Mouse (Mus musculus) forebrain, postnatal 0 days (tissue): ENCODE measurements around the gene Med21. TPM values are rescaled to one million over a fixed set of nuclear protein-coding genes. Genes with fewer than 3 reads are reported as not detected.
A peak's percentile ranks its signal among the peaks of the same experiment; 100 is the strongest.

Experiments used
- ATAC-seq: fragments of 200-750 bp; cut with Nextera tagmentation; 2 replicates; pipeline ENCODE4 v1.8.0; 2017; ENCODE audit warnings: mild to moderate bottlenecking, moderate library complexity
- DNase-seq: peaks from one replicate; pipeline ENCODE4 v3.0.0-alpha.2; 2015
- H3K27ac ChIP-seq: fragments of 300-500 bp; sonication (generic); 2 replicates; pipeline ENCODE4 v1.5.1; 2014; ENCODE audit warnings: low read depth, mild to moderate bottlenecking, antibody characterized with exemption, low read length, moderate library complexity, mixed read lengths
- H3K27me3 ChIP-seq: fragments of 300-500 bp; sonication (generic); 2 replicates; pipeline ENCODE4 v1.6.1; 2014; ENCODE audit warnings: mild to moderate bottlenecking, low read length, mixed read lengths; ENCODE audit not compliant: insufficient read depth
- H3K36me3 ChIP-seq: fragments of 300-500 bp; sonication (generic); 2 replicates; pipeline ENCODE4 v1.6.1; 2014; ENCODE audit warnings: mild to moderate bottlenecking, moderate library complexity; ENCODE audit not compliant: insufficient read depth
- H3K4me1 ChIP-seq: fragments of 300-500 bp; sonication (generic); 2 replicates; pipeline ENCODE4 v1.6.1; 2014; ENCODE audit warnings: antibody characterized with exemption; ENCODE audit not compliant: insufficient read depth
- H3K4me2 ChIP-seq: fragments of 300-500 bp; sonication (generic); 2 replicates; pipeline ENCODE4 v1.6.1; 2014; ENCODE audit warnings: low read depth, mild to moderate bottlenecking, moderate library complexity
- H3K4me3 ChIP-seq: fragments of 300-500 bp; sonication (generic); 2 replicates; pipeline ENCODE4 v1.5.1; 2014; ENCODE audit warnings: low read depth, low read length, mixed read lengths
- H3K9ac ChIP-seq: fragments of 300-500 bp; sonication (generic); 2 replicates; pipeline ENCODE4 v1.6.1; 2014; ENCODE audit warnings: mild to moderate bottlenecking
- H3K9me3 ChIP-seq: fragments of 300-500 bp; sonication (generic); 2 replicates; pipeline ENCODE4 v1.6.1; 2016; ENCODE audit warnings: low read length
- CTCF ChIP-seq: sonication (generic); IDR thresholded peaks from 2 replicates; pipeline ENCODE4 v1.5.1; 2016; ENCODE audit warnings: antibody characterized with exemption, control low read depth, low read depth
- WGBS: fragments of 180-500 bp; shearing (Covaris S2); extraction: QIAGEN DNeasy Blood & Tissue Kit; methylation state at CpG from one replicate; pipeline ENCODE4 v1.1.7; 2014; 5-methylcytosine and 5-hydroxymethylcytosine counted together
- polyA plus RNA-seq: library from polyadenylated mRNA; unstranded; fragments of >200 nt; fragmentation: Nextera tagmentation; extraction: Ambion mirVana; gene quantifications from 2 replicates; pipeline ENCODE4 v1.2.1, GENCODE M21; 2015
- total RNA-seq: library from RNA; depleted of rRNA; stranded (reverse); fragments of >200 nt; gene quantifications from 2 replicates; pipeline ENCODE4 v1.2.3, GENCODE M21; 2014

Med21 gene
- total and polyA plus RNA-seq, 2 experiments from 2014 or later: 65.2 to 112 TPM

DNA sequence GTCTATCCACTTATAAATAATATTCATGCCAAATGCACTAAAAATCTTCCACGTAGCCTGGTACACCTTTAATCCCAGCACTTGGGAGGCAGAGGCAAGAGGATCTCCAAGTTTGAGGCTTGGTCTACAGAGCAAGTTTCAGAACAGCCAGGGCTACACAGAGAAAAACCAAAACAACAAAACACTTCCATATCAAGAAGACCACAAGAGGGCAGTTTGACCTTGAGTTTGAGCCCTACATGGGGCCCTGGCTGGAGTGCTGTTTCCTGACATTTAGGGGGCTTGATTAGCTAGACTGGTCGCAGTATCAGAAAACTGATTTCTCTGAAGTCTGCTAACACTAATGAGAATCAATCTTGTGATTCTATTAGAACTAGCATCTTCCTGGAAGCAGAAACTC is 18.2 kb downstream of the Med21 start:
- no peak overlapping the region for H3K27ac ChIP-seq
- peak; percentile 42; the same call in 1 of the 2 replicates for TF ChIP-seq CTCF
- H3K9me3 ChIP-seq: no peaks in the 10 kb centered on the region
- DNase-seq: no peak
- no peaks in the 10 kb centered on the region for H3K4me1 ChIP-seq
- no peak for ATAC-seq
- no peaks in the 10 kb centered on the region for H3K27me3 ChIP-seq
- H3K4me3 ChIP-seq: no peak overlapping the region
- WGBS: 62% methylated on average over 2 of the region's 2 CpGs
- H3K4me2 ChIP-seq: no peak overlapping the region
- H3K36me3 ChIP-seq: no peaks in the 10 kb centered on the region
- no peak overlapping the region for H3K9ac ChIP-seq

DNA sequence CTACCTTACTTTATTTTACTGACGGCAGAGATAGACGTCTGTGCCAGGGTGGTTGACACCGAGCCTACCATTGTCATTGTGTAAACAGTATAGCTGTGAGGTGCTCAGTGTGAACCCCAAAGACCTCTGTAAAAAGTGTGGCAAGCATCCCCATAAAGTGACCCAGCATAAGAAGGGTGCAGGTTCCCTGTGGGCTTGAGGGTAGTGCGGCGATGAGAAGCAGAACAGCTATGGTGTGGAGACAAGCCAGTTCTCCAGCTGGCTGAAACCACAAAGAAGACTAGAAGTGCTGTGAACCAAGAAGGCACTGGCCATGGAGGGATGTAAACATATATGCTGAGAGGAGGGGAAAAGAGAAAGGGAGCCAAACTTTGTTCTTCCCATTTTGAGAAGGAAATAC is 19.3 kb downstream of the Med21 start:
- Histone ChIP-seq H3K9me3 (no peaks in the 10 kb centered on the region), H3K9ac (no peak overlapping the region), H3K27me3 (no peaks in the 10 kb centered on the region), H3K4me3 (no peak overlapping the region), H3K4me1 (no peaks in the 10 kb centered on the region), H3K27ac (no peak overlapping the region), H3K4me2 (no peak overlapping the region), H3K36me3 (no peaks in the 10 kb centered on the region)
- no peak for ATAC-seq
- TF ChIP-seq CTCF: no peak
- 80% methylated on average over 5 of the region's 5 CpGs for WGBS
- DNase-seq: no peak

DNA sequence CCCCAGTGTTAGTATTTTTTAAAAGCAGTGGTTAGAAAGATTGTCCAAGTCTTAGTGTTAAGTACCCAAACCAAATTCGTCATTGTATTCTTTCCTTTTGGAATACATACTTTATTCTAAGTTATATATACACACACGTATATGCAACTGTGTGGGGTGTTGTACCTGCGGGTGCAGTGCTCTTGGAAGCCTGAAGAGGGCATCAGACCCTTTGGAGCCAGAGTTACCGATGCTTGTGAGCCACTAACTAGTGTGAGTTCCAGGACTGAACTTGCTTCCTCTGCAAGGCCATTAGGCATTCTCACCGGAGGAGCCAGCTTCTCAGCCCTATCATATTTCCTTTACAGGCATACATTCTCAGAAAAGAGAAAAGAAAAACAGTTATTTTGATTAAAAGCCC is 20.3 kb downstream of the Med21 start:
- H3K4me2 ChIP-seq: no peak overlapping the region
- H3K9ac ChIP-seq: no peak overlapping the region
- H3K4me1 ChIP-seq: no peaks in the 10 kb centered on the region
- WGBS: 32% methylated on average over 5 of the region's 5 CpGs
- H3K36me3 ChIP-seq: no peaks in the 10 kb centered on the region
- no peak overlapping the region for H3K27ac ChIP-seq
- peak; percentile 38 for DNase-seq
- no peaks in the 10 kb centered on the region for H3K9me3 ChIP-seq
- H3K27me3 ChIP-seq: no peaks in the 10 kb centered on the region
- no peak overlapping the region for H3K4me3 ChIP-seq
- peak; percentile 73 for TF ChIP-seq CTCF
- no peak for ATAC-seq

DNA sequence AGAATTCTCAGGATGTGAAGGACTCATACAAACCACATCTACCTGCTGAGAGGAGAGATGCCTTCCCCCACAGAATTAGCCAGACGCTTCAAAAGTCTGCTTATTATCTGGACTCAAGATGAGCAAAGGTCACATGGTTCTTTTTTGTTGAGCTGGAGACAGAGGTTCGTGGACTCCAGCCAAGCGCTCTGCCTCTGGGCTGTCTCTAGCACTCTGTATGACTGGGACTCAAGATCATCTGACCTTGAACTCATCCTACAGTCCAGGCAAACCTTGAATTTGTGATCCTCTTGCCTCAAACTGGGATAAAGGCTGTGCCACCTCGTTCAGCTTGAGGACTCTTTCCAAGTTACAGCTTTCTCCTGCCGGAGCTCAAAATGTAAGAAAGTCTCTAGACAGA is 21.8 kb downstream of the Med21 start:
- WGBS: 60% methylated on average over 5 of the region's 5 CpGs
- no peaks in the 10 kb centered on the region for H3K9me3 ChIP-seq
- H3K4me2 ChIP-seq: no peak overlapping the region
- ATAC-seq (no peak), DNase-seq (no peak)
- H3K27me3 ChIP-seq: no peaks in the 10 kb centered on the region
- H3K36me3 ChIP-seq: no peaks in the 10 kb centered on the region
- no peak overlapping the region for H3K27ac ChIP-seq
- no peak for TF ChIP-seq CTCF
- H3K4me1 ChIP-seq: no peaks in the 10 kb centered on the region
- no peak overlapping the region for H3K4me3 ChIP-seq
- H3K9ac ChIP-seq: no peak overlapping the region

DNA sequence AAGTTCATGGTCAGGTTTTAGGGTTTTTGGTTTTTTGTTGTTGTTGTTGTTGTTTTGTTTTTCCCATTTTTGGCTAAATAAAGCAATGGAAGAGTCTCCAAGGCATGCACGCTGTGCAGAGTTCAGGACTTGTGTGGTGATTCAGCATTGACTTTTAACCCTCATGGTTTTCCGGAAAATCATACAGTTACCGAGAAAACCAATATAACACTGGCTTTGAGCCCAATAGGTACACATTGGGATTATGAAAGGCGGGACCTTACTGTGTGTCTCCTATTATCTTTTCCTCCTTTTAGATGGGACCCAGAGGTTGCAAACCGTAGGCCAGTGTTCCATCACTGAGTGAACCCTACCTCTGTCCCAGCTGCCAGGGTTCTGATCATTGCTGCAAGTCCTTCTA is 22.6 kb downstream of the Med21 start:
- no peak for DNase-seq
- Histone ChIP-seq H3K9me3 (no peaks in the 10 kb centered on the region), H3K4me3 (no peak overlapping the region), H3K9ac (no peak overlapping the region), H3K27me3 (no peaks in the 10 kb centered on the region), H3K36me3 (no peaks in the 10 kb centered on the region), H3K4me2 (no peak overlapping the region), H3K27ac (no peak overlapping the region), H3K4me1 (no peaks in the 10 kb centered on the region)
- no peak for ATAC-seq
- 91% methylated on average over 5 of the region's 5 CpGs for WGBS
- TF ChIP-seq CTCF: no peak

DNA sequence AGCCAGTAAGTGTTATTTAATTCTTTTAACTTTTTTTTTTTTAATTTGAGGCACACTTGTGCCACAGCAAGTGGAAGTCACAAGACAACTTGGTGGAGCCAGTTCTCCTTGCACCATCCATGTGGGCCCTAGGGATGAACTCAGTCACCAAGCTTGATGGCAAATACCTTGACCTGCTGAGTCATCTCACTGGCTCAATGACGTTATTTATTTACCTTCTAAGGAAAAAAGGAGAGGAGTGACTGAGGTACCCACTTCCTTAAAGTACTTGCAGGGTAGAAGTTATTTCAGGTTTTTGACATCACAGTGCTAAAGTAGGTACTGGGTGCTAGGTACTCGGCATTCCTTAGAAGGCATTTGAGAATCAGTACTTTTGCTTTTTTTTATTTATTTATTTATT is 23.1 kb downstream of the Med21 start:
- WGBS: 89% methylated on average over 2 of the region's 2 CpGs
- H3K36me3 ChIP-seq: no peaks in the 10 kb centered on the region
- H3K4me3 ChIP-seq: no peak overlapping the region
- no peaks in the 10 kb centered on the region for H3K9me3 ChIP-seq
- H3K27me3 ChIP-seq: no peaks in the 10 kb centered on the region
- H3K4me1 ChIP-seq: no peaks in the 10 kb centered on the region
- DNase-seq (no peak), ATAC-seq (no peak)
- no peak overlapping the region for H3K27ac ChIP-seq
- H3K4me2 ChIP-seq: no peak overlapping the region
- no peak overlapping the region for H3K9ac ChIP-seq
- no peak for TF ChIP-seq CTCF

DNA sequence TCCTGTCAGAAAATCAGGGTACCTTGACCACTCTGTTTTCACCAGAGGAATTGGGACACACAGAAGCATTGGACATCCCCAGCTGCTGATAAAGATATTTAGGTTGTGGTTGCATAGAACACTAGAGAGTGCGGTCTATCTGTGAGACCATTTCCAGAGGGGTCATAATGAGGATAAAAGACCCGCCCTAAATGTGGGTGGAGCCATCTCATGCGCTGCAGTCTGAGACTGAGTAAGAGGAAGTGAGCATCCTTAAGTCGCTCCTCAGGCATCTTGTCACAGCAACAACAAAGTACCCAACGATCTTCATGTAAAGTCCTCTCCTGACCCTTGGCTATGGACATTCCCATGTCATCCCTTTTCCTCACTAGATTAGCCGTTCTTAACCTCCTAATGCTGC is 24.5 kb downstream of the Med21 start:
- no peak for TF ChIP-seq CTCF
- Histone ChIP-seq H3K9ac (no peak overlapping the region), H3K4me2 (no peak overlapping the region), H3K9me3 (no peaks in the 10 kb centered on the region), H3K27me3 (no peaks in the 10 kb centered on the region), H3K27ac (no peak overlapping the region), H3K4me1 (no peaks in the 10 kb centered on the region), H3K36me3 (no peaks in the 10 kb centered on the region), H3K4me3 (no peak overlapping the region)
- 83% methylated on average over 6 of the region's 6 CpGs for WGBS
- no peak for ATAC-seq
- DNase-seq: no peak

DNA sequence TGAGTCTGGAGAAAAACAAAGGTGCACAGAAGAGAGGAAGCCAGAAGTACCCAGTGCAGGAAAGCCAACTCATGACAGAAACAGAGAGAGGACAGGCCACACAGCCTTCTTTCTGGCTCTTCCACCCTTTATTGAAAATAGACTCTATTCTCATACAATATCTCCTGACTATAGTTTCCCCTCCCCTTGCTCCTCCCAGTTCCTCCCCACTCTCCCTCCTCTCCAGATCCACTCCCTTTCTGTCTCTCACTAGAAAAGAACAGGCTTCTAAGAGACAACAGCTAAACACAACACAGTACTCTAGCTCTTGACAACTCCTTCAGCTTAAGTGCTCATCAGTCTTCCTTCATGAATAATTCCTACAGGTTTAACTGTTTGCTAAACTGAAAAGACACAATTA is 26.3 kb downstream of the Med21 start:
- H3K4me3 ChIP-seq: no peak overlapping the region
- H3K36me3 ChIP-seq: no peaks in the 10 kb centered on the region

More for the DNA sequence above, 26.3 kb downstream of the Med21 start:
- no peak for TF ChIP-seq CTCF
- no peak overlapping the region for H3K4me2 ChIP-seq
- H3K9me3 ChIP-seq: no peaks in the 10 kb centered on the region
- no peak for DNase-seq
- no peak overlapping the region for H3K9ac ChIP-seq
- no peak overlapping the region for H3K27ac ChIP-seq
- ATAC-seq: no peak
- no peaks in the 10 kb centered on the region for H3K27me3 ChIP-seq
- no peaks in the 10 kb centered on the region for H3K4me1 ChIP-seq
